Mouse (Mus musculus) neural tube, embryonic 12.5 days (tissue): ENCODE data around the gene Rilpl1. TPM values are rescaled to one million over a fixed set of nuclear protein-coding genes. Genes with fewer than 3 reads are reported as not detected.
A peak's percentile ranks its signal among the peaks of the same experiment; 100 is the strongest.

ENCODE experiments used
- ATAC-seq: fragments of 200-750 bp; cut with Nextera tagmentation; 2 replicates; pipeline ENCODE4 v1.8.0; 2017; ENCODE audit warnings: low read depth, mild to moderate bottlenecking, moderate TSS enrichment, moderate library complexity; ENCODE audit not compliant: low FRiP score
- H3K27ac ChIP-seq: fragments of 300-500 bp; sonication (generic); 2 replicates; pipeline ENCODE4 v1.5.1; 2016
- H3K27me3 ChIP-seq: fragments of 300-500 bp; sonication (generic); replicated peaks from 2 replicates; pipeline ENCODE4 v1.6.1; 2016; ENCODE audit warnings: mild to moderate bottlenecking
- H3K36me3 ChIP-seq: fragments of 300-500 bp; sonication (generic); 2 replicates; pipeline ENCODE4 v1.6.1; 2016; ENCODE audit warnings: mild to moderate bottlenecking
- H3K4me1 ChIP-seq: fragments of 300-500 bp; sonication (generic); 2 replicates; pipeline ENCODE4 v1.6.1; 2016
- H3K4me2 ChIP-seq: fragments of 300-500 bp; sonication (generic); replicated peaks from 2 replicates; pipeline ENCODE4 v1.6.1; 2016; ENCODE audit warnings: mild to moderate bottlenecking
- H3K4me3 ChIP-seq: fragments of 300-500 bp; sonication (generic); 2 replicates; pipeline ENCODE4 v1.5.1; 2016
- H3K9ac ChIP-seq: fragments of 300-500 bp; sonication (generic); 2 replicates; pipeline ENCODE4 v1.6.1; 2016; ENCODE audit warnings: mild to moderate bottlenecking
- H3K9me3 ChIP-seq: fragments of 300-500 bp; sonication (generic); 2 replicates; pipeline ENCODE4 v1.6.1; 2016; ENCODE audit warnings: mild to moderate bottlenecking
- WGBS: fragments of 180-500 bp; shearing (Covaris S2); methylation state at CpG from one replicate; pipeline ENCODE4 v1.1.7; 2016; 5-methylcytosine and 5-hydroxymethylcytosine counted together
- polyA plus RNA-seq: library from polyadenylated mRNA; unstranded; fragments of >200 nt; fragmentation: Nextera tagmentation; extraction: Ambion mirVana; gene quantifications from 2 replicates; pipeline ENCODE4 v1.2.1, GENCODE M21; 2016

Rilpl1 gene
- polyA plus RNA-seq, 1 experiment from 2014 or later: 19.8 TPM

- Histone ChIP-seq H3K9me3 (no peaks in the 10 kb centered on the region), H3K9ac (peak within 1 kb of the TSS; percentile 78), H3K27ac (peak within 1 kb of the TSS; percentile 94), H3K4me2 (peak within 1 kb of the TSS; percentile 72), H3K36me3 (peaks cover 6% of the 10 kb centered on the region), H3K27me3 (no peaks in the 10 kb centered on the region), H3K4me1 (peaks cover 16% of the 10 kb centered on the region; the same call in 1 of the 2 replicates), H3K4me3 (peak within 1 kb of the TSS; percentile 65)
- peak; percentile 93 for ATAC-seq
- WGBS: under 1% methylated on average over 48 of the region's 48 CpGs
Measured at GRCm38 (mm10) chr5:124482966-124483654, 48.1 kb downstream of the Rilpl1 start, which contains the start of gene Snrnp35. Gene Snrnp35 (plus strand): TSS chr5:124483134.

- Histone ChIP-seq H3K27ac (peak overlapping the region; percentile 70), H3K4me3 (peak overlapping the region; percentile 65), H3K27me3 (no peaks in the 10 kb centered on the region), H3K9ac (peak overlapping the region; percentile 78), H3K36me3 (peaks cover 4% of the 10 kb centered on the region), H3K4me2 (peak overlapping the region; percentile 72), H3K4me1 (peaks cover 19% of the 10 kb centered on the region; the same call in 1 of the 2 replicates), H3K9me3 (no peaks in the 10 kb centered on the region)
- ATAC-seq: no peak
- 9% methylated on average over 13 of the region's 13 CpGs for WGBS
Measured at GRCm38 (mm10) chr5:124482436-124482965, 48.7 kb downstream of the Rilpl1 start.

GRCm38 (mm10) chr5:124481714-124482113 lies 49.5 kb downstream of the Rilpl1 start:
- WGBS: 89% methylated on average over 4 of the region's 4 CpGs
- Histone ChIP-seq H3K4me3 (no peak overlapping the region), H3K9me3 (no peaks in the 10 kb centered on the region), H3K27ac (no peak overlapping the region), H3K4me1 (peaks cover 19% of the 10 kb centered on the region; the same call in 1 of the 2 replicates), H3K27me3 (no peaks in the 10 kb centered on the region), H3K4me2 (no peak overlapping the region), H3K36me3 (no peaks in the 10 kb centered on the region), H3K9ac (no peak overlapping the region)
- no peak for ATAC-seq

GRCm38 (mm10) chr5:124480119-124480518 lies 51.1 kb downstream of the Rilpl1 start:
- Histone ChIP-seq H3K4me1 (peaks cover 22% of the 10 kb centered on the region; the same call in 1 of the 2 replicates), H3K27me3 (no peaks in the 10 kb centered on the region), H3K9me3 (no peaks in the 10 kb centered on the region), H3K27ac (no peak overlapping the region), H3K36me3 (no peaks in the 10 kb centered on the region), H3K9ac (no peak overlapping the region), H3K4me3 (no peak overlapping the region), H3K4me2 (no peak overlapping the region)
- WGBS: 75% methylated on average over 4 of the region's 4 CpGs
- no peak for ATAC-seq

DNA sequence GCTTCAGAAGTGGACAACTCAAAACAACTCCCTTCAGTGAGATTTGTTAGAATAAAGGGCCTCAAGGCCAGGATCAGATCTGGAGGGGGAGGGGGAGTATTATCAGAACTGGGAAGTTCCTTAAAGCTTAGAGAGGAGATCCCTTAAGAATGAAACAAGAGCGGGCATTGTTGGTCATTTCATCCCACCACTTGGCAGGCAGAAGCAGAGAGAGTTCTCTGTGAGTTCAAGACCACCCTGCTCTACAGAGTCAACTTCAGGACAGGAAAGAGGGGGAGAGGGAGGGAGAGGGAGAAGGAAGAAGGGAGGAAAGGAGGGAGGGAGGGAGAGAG lies 52.4 kb downstream of the Rilpl1 start:
- Histone ChIP-seq H3K9me3 (no peaks in the 10 kb centered on the region), H3K36me3 (no peaks in the 10 kb centered on the region), H3K27ac (no peak overlapping the region), H3K9ac (no peak overlapping the region), H3K27me3 (no peaks in the 10 kb centered on the region), H3K4me3 (no peak overlapping the region), H3K4me2 (peak overlapping the region; percentile 33; the same call in 1 of the 2 replicates), H3K4me1 (peaks cover 17% of the 10 kb centered on the region; the same call in 1 of the 2 replicates)
- ATAC-seq: no peak
- 85% methylated on average over 1 of the region's 1 CpGs for WGBS

GRCm38 (mm10) chr5:124470591-124471171 lies 60.5 kb downstream of the Rilpl1 start:
- Histone ChIP-seq H3K36me3 (peaks cover 21% of the 10 kb centered on the region), H3K9ac (no peak overlapping the region), H3K4me3 (no peak overlapping the region), H3K4me2 (no peak overlapping the region), H3K27ac (no peak overlapping the region), H3K27me3 (no peaks in the 10 kb centered on the region), H3K9me3 (no peaks in the 10 kb centered on the region), H3K4me1 (peaks cover 4% of the 10 kb centered on the region; the same call in 1 of the 2 replicates)
- 88% methylated on average over 6 of the region's 6 CpGs for WGBS
- no peak for ATAC-seq

DNA sequence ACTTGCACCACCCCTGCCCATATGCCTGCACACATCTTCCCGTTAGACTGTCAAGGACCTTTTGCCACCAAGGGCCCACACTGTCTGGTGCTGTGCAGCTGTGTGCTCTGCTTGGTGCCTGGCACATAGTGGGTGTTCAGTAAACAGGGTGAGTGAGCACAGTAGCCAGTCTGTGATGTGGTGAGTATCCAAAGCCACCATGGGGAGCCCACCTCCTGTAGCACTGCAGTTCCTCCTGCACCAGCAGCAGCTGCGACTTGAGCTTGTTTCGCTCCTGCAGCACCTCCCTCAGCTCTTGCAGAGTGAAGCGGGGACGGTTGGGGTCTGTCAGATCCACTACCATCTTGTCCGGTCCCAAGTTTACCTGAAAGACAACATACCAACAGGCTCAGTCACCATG lies 61.7 kb downstream of the Rilpl1 start:
- Histone ChIP-seq H3K9me3 (no peaks in the 10 kb centered on the region), H3K4me2 (no peak overlapping the region), H3K27me3 (no peaks in the 10 kb centered on the region), H3K4me3 (no peak overlapping the region), H3K27ac (no peak overlapping the region), H3K9ac (no peak overlapping the region), H3K36me3 (peaks cover 21% of the 10 kb centered on the region), H3K4me1 (no peaks in the 10 kb centered on the region)
- ATAC-seq: no peak
- 90% methylated on average over 6 of the region's 6 CpGs for WGBS

DNA sequence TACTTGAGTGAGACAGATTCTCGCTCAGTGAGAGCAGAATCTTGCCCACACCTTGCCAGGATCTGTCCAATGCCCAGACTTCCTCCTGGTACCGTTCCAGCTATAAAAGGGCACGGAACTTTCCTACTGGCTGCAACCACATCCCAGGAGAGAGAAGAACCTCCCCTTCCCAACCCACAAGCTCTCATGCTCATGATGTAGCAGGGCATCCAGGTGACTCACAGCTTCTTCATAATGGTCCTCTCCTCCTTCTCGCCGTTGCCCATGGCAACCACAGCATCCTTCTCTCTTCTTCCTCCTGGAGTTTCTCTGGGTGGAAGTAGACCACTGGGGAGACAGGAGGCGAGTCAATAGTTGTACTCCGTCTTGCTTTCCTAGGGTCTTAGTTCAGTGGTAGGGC lies 62.8 kb downstream of the Rilpl1 start:
- Histone ChIP-seq H3K36me3 (peaks cover 24% of the 10 kb centered on the region), H3K27ac (no peak overlapping the region), H3K4me1 (no peaks in the 10 kb centered on the region), H3K4me2 (no peak overlapping the region), H3K9me3 (no peaks in the 10 kb centered on the region), H3K27me3 (no peaks in the 10 kb centered on the region), H3K4me3 (no peak overlapping the region), H3K9ac (no peak overlapping the region)
- 93% methylated on average over 7 of the region's 7 CpGs for WGBS
- ATAC-seq: no peak

DNA sequence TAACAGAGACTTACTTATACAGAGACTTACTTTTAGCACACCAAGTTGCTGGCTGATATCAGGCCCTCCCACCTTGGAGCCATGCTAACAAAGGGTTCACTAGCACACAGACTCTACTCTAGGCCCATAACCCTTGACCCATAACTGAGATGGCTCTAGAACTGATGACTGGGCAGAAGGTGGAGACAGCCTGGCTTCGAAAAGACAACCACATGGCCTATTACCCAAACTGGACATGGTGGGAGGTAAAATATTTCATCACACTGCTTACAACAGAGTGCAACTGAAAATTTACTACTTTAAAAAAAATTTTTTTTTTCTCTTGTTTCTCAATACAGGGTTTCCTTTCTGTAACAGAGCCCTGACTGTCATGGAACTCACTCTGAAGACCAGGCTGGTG lies 63.4 kb downstream of the Rilpl1 start:
- no peak overlapping the region for H3K4me2 ChIP-seq
- no peak overlapping the region for H3K27ac ChIP-seq
- no peaks in the 10 kb centered on the region for H3K9me3 ChIP-seq
- 95% methylated on average over 1 of the region's 1 CpGs for WGBS
- no peaks in the 10 kb centered on the region for H3K4me1 ChIP-seq
- H3K27me3 ChIP-seq: no peaks in the 10 kb centered on the region
- H3K4me3 ChIP-seq: no peak overlapping the region
- H3K9ac ChIP-seq: no peak overlapping the region
- peaks cover 30% of the 10 kb centered on the region for H3K36me3 ChIP-seq
- no peak for ATAC-seq

DNA sequence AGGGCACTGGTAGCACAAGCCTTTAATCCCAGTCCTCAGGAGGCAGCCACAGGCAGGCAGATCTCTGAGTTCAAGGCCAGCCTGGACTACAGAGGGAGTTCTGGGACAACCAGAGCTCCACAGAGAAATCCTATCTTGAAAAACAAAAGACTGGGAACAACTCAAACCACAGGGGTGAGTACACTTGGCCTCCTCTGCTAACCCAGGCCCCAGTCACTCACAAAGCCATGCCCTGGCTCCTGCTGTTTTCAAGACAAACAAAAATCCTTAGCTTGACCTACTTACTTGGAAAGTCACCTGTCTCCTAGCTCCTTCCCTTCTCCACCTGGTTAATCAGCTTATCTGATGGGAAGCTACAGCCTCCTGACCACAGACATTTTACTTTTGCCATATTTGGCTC lies 66.3 kb downstream of the Rilpl1 start:
- no peak for ATAC-seq
- H3K36me3 ChIP-seq: peaks cover 54% of the 10 kb centered on the region
- H3K4me3 ChIP-seq: no peak overlapping the region

DNA sequence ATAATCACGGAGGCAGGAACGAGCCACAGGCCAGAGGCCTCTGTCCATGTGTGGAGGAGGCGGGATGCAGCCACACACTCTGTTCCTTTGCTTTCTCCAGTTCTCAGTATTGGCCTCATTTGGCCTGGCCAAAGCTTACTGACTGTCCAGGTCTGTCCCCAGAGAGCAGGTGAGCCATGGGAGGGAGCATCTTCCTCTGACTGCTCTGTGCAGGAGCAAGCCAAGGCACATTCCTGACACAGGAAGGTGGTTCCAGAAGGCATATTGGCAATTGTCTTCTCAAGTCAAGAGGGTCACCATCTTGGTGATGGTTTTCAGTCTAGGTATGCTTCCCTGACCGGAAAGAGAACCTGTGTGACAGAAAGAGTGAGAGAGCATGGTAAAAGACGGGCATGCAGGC lies 67.7 kb downstream of the Rilpl1 start:
- ATAC-seq: no peak
- no peaks in the 10 kb centered on the region for H3K27me3 ChIP-seq
- no peak overlapping the region for H3K4me3 ChIP-seq
- H3K9ac ChIP-seq: no peak overlapping the region
- H3K36me3 ChIP-seq: peaks cover 57% of the 10 kb centered on the region
- no peaks in the 10 kb centered on the region for H3K9me3 ChIP-seq
- no peaks in the 10 kb centered on the region for H3K4me1 ChIP-seq
- H3K27ac ChIP-seq: no peak overlapping the region
- no peak overlapping the region for H3K4me2 ChIP-seq
- WGBS: 90% methylated on average over 5 of the region's 5 CpGs

More for the DNA sequence above, 66.3 kb downstream of the Rilpl1 start:
- Histone ChIP-seq H3K9me3 (no peaks in the 10 kb centered on the region), H3K9ac (no peak overlapping the region), H3K4me2 (no peak overlapping the region), H3K4me1 (no peaks in the 10 kb centered on the region), H3K27ac (no peak overlapping the region), H3K27me3 (no peaks in the 10 kb centered on the region)

- no peak overlapping the region for H3K4me3 ChIP-seq
- no peak overlapping the region for H3K9ac ChIP-seq
- H3K27ac ChIP-seq: no peak overlapping the region
- no peaks in the 10 kb centered on the region for H3K27me3 ChIP-seq
- H3K4me2 ChIP-seq: no peak overlapping the region
- peaks cover 60% of the 10 kb centered on the region for H3K36me3 ChIP-seq
- ATAC-seq: no peak
- no peaks in the 10 kb centered on the region for H3K9me3 ChIP-seq
- 89% methylated on average over 8 of the region's 8 CpGs for whole genome bisulfite sequencing
- H3K4me1 ChIP-seq: no peaks in the 10 kb centered on the region
Measured at GRCm38 (mm10) chr5:124462297-124463025, 68.7 kb downstream of the Rilpl1 start.
